Mouse (Mus musculus): ENCODE data around the gene Ctdsp1. TPM values are rescaled to one million over a fixed set of nuclear protein-coding genes. Genes with fewer than 3 reads are reported as not detected.
A peak's percentile ranks its signal among the peaks of the same experiment; 100 is the strongest.

The Ctdsp1 gene
- total RNA-seq, 1 experiment from 2014 or later, result 48.0 TPM

DNA sequence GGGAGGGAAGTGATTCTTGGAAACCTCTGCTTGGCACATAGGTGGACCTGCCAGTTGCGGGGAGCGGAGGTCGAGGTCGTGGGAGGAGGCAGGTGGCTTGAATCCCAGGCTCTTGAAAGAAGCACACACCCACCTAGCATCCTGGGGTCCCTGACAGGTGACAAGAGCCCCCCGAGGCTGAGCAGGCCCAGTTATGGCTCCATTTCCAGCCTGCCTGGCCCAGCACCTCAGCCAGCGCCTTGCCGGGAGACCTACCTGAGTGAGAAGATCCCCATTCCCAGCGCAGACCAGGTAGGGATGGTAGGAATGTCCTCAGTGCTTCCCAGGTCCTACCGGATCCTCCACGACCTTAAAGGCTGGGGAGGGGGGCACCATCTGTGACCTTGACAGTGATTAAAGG is 15.7 kb upstream of the Ctdsp1 start:
- no peak for ATAC-seq (replicated peaks; ENCODE audit: low read depth, poor library complexity, severe bottlenecking)

DNA sequence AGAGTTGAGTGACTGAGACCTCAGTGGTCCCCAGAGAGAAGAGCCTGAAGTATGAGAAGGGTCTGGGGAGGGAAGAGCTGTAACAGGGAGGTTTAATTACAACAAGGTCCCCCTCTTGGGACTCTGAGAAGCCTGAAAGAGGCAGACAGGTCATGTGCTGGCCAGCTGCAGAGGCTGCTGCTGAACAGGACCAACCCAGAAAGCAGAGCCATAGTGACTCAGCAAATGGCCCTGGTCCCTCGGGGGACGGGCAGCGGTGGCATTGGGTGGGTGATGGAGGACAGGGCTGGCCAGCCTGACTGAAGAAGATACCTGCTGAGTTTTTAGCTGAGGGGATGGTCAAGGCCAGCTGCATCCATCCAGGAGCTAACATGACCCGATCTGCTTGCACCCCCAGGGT is 14.9 kb upstream of the Ctdsp1 start:
- ATAC-seq (replicated peaks; ENCODE audit: low read depth, poor library complexity, severe bottlenecking), result no peak

DNA sequence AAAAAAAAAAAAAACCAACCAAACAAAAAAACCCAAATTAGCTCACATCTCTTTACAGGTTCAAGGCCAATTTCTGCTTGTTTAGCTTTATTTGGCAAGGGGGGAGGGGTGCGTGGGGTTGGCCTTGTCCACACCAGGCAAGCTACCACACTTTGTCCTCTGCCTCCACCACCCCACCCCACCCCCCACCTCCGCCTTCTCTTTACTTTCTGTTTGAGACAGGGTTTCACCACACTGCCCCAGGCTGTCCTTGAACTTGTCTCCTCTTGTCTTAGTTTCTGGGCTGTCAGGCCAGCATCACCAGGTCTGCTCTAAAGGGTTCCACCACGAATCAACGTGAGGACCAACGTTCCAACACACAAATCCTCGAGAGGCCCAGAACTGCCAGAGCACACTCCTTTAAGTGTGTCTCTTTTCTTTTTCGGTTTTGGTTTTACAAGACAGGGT is 12.2 kb upstream of the Ctdsp1 start:
- ATAC-seq (replicated peaks; ENCODE audit: low read depth, poor library complexity, severe bottlenecking), result no peak

DNA sequence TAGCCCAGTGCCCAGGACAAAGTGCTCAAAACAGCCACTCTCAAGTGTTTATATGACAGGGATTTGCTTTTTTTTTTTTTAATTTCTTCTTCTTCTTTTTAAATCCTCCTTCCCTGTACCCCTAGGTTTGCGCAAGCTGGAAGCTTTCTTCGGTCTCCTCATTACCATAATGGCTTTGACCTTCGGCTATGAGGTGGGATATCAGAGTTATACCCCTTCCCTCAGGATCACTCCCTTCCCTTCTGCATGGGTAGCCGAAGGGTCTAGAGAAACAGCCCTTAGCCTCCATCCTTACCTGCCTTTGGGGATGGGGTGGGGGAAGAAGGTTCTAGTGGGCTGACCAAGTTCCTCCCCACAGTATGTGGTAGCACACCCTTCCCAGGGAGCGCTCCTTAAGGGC is 10.8 kb upstream of the Ctdsp1 start:
- no peak for ATAC-seq (replicated peaks; ENCODE audit: low read depth, poor library complexity, severe bottlenecking)

DNA sequence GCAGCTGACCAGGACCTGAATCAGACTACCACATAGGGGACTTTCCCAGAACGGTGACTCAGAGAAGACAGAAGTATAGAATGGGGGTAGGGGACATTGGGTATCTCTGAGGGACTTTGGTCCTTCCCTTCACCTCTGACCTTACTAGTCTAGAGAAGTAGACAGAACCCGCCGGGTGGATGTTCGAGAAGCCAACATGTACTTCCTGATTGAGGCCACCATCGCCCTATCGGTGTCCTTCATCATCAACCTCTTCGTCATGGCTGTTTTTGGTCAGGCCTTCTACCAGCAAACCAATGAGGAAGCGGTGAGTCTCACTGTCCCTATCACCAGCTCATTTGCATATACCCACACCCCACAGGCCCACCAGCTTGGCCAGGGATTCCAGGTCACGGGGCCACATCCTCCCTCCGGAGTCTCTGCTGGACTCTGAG is 9.7 kb upstream of the Ctdsp1 start:
- ATAC-seq (replicated peaks; ENCODE audit: low read depth, poor library complexity, severe bottlenecking), result peak; percentile 27

DNA sequence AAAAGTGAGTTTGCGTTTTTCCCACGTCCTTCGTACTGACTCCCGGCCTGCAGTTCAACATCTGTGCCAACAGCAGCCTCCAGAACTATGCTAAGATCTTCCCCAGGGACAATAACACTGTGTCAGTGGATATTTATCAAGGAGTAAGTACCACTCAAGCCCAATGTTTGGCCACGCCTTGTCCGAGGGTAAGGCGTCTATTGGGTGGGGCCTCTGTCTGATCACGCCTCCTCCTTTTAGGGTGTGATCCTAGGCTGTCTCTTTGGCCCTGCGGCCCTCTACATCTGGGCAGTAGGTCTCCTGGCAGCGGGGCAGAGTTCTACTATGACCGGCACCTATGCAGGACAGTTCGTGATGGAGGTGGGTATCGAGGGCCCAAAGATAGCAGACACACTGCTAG is 7.9 kb upstream of the Ctdsp1 start:
- no peak for ATAC-seq (replicated peaks; ENCODE audit: low read depth, poor library complexity, severe bottlenecking)

DNA sequence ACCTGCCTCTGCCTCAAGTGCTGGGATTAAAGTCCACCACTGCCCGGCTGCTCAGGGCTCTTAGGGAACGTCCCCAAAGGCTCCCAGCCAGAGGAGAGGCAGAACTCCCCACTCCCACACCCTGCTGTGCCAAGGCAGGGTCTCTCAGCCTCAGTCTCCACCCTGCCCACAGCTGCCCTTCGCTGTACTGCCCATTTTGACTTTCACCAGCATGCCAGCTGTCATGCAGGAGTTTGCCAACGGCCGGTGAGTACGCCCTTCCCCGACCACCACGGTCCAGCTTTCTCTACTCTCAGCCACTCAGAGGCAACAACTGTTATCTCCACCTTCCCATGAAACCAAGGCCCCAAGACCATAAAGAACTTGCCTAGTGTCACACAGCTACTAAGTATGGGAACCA is 6.8 kb upstream of the Ctdsp1 start:
- no peak for ATAC-seq (replicated peaks; ENCODE audit: low read depth, poor library complexity, severe bottlenecking)

DNA sequence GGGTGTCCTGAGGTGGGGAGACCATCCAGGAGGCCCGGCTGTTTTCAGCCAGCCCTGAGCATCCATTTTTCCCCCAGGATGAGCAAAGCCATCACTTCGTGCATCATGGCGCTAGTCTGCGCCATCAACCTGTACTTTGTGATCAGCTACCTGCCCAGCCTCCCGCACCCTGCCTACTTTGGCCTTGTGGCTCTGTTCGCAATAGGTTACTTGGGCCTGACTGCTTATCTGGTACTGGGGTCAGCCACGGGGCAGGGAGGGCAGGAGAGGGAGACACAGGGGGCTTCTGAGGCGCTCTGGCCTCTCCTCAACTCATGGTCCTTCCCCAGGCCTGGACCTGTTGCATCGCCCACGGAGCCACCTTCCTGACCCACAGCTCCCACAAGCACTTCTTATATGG is 6.2 kb upstream of the Ctdsp1 start:
- no peak for ATAC-seq (replicated peaks; ENCODE audit: low read depth, poor library complexity, severe bottlenecking)

DNA sequence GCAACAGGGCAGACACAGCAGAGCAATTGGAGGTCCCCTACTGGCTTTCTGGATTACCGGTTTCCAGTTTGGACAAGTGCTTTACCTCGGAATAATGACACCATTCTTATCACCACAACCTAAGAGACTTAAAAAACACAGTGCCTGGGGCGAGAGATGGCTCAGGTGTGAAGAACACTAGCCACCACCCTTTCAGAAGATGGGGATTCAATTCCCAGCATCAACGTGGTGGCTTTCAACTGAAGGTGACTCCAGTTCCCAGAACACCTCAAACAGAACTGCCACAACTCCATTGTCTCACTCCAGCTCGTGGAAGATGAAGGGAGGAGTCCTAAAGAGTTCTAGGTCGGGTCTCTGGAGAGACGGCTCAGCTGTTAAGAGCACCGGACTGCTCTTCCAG is 5.8 kb upstream of the Ctdsp1 start:
- no peak for ATAC-seq (replicated peaks; ENCODE audit: low read depth, poor library complexity, severe bottlenecking)

DNA sequence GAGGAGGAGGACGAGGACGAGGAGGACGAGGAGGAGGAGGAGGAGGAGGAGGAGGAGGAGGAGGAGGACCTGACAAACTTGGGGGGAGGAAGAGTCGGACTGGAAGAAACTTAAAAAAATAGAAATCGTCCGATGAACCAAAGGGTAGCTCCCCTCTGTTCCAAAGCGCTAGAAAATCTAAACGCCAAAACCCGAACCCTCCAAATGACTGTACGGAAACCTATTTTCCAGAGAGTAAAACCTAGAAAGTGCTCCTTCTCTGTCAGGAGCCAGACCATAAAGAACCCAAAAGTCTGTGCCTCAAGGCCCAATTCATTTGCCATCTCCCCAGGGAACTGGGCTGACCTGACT is 5.0 kb upstream of the Ctdsp1 start:
- ATAC-seq (replicated peaks; ENCODE audit: low read depth, poor library complexity, severe bottlenecking), result no peak

DNA sequence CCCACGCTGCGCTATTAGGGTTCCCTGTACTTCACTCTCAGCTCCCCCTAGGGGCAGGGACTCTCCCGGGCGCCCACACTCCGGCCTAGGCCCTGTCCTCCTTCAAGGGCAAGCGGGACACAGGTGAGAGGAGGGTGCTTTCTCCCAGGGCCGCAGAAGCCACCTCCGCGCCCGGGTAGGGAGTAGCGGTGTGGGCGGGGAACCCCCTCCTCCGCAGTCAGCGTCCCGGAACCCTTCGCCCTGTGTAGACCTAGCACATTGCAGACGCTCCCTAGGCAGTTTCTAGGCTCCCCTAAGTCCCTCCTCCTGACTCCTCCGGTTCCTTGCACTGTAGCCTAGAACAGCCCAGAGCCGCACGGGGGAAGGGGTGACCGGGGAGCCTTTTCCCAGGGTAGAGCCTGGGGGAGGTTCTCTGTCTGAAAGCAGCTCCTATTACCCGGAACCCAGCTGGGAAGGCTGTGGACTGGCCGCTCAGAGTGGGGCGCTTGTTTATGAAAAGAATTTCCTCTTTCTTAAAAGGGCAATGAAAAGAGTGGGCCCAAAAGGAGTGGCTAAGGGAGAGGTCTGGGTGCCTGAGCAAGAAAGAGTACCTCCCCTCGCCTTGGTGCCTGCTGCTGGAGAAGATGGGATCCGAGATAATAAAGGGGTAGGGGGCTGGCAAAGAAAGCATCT is 4.5 kb upstream of the Ctdsp1 start:
- ATAC-seq (replicated peaks; ENCODE audit: low read depth, poor library complexity, severe bottlenecking), result peak; percentile 64

DNA sequence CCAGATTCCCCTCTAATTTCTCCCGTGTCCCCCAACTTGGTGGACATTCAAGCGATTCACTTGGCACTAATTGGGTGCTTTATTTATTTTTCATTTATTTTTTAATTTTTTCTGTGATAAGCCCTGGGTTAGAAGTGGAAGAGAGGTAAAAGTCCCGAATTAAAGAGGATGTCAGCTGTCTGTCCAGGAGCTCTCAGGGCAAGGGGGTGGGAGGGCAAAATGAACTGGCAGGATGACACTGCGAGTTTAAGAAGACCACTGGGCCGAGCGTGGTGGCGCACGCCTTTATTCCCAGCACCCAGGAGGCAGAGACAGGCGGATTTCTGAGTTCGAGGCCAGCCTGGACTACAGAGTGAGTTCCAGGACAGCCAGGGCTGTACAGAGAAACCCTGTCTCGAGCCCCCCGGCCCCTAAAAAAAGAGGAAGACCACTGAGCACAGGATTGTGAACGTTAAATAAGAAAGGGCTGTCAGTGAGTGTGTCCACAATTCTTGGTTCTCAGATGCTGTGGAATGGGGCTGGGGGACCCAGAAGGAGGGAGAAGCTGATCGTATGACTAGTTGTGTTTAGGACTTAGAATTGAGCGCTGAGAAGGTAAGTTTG is 3.8 kb upstream of the Ctdsp1 start:
- no peak for ATAC-seq (replicated peaks; ENCODE audit: low read depth, poor library complexity, severe bottlenecking)

DNA sequence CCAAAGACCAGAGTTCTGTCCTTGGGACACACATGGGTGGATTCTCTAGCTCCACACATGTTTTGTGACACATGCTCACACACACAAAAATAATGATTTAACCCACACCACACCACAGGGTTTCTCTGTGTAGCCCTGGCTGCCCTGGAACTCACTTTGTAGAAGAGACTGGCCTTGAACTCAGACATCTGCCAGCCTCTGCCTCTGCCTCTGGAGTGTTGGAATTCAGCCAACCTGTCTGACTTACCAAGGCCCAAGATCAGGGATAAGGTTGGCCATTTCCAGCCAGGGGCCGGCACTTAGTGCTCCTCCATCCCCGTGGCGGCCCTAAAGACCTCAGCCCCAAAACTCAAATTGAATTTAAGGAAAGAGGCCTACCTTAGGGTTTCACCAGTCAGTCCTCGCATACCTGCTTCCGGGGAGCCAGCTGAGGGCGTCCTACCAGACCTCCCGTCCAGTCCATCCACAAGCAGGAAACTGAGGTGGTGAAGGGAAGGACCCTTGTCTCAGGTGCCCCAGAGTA is 2.9 kb upstream of the Ctdsp1 start:
- ATAC-seq (replicated peaks; ENCODE audit: low read depth, poor library complexity, severe bottlenecking), result no peak

DNA sequence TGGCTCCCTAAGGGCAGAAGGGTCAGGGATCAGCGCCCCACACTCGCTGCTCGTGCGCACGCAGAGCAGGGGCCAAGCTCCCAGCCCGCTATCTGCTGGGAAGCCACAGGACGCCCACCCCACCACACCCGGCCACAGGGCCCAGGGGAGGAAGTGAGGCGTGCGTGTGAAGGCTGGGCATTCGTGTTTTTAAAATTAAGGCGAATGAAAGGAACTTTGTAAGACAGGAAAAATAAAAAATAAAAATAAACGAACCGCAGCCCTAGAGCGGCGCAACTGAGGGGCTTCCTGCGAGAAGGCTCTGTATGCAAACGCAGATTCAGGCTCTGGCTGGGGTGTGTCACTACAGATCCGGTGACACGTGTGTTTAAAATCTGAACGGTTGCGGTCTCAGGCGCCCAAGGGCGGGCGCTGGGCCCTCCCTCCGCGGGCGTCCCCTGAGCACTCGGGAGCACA is 1.4 kb upstream of the Ctdsp1 start:
- peak; percentile 40 for ATAC-seq (replicated peaks; ENCODE audit: low read depth, poor library complexity, severe bottlenecking)

DNA sequence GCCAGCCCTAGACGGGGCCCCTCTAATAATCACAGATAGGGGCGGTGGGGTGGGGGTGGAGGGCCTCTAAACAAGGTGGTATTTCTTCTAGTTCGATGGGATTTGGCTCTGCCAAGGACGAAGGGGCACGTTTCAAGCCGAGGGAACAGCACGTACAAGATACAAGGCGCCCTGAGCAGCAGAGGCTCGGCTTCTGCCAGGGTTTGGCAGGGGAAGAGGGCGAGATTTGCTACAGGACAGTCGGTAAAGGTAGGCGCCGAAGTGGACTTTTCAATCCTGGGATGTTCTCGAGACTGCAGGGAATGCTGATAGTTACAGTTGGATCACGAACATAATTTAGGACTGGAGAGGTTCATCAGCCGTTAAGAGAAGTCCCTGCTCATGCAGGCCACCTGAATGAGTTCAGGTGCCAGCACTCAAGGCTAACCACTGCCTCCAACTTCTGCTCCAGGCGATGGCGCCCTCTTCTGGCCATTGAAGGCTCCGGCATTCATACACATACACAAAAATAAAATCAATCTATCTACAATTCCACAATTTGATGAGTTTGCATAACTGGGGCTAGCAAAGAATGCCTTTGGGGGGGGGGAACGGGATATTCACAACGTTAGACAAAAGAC is 912 bp upstream of the Ctdsp1 start:
- ATAC-seq (replicated peaks; ENCODE audit: low read depth, poor library complexity, severe bottlenecking), result no peak

DNA sequence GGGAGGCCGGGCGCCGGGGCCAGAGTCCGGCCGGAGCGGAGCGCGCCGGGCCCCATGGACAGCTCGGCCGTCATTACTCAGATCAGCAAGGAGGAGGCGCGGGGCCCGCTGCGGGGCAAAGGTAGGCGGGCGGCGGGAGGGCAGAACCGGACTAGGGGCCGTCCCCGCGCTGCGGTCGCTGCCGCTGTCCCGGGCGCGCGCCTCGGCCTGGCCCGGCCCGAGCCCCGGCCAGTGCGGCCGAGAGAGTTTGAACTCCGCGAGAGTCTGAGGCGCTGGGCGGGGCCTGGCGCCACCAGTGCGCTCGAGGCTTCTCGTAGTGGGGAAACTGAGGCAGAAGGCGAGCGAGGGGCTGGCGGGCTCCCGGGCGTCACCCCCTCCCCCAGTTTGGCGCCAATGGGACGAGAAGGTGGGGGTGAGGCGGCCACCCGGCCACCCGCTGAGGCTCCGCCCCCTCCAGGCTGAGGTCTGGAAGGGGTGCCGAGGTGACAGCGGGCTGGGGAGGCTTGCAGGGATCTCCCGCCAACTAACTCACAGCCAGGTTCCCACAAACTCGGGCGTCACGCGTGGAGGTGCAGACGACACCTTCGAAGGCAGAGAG is 634 bp downstream of the Ctdsp1 start:
- ATAC-seq (replicated peaks; ENCODE audit: low read depth, poor library complexity, severe bottlenecking), result peak; percentile 30

DNA sequence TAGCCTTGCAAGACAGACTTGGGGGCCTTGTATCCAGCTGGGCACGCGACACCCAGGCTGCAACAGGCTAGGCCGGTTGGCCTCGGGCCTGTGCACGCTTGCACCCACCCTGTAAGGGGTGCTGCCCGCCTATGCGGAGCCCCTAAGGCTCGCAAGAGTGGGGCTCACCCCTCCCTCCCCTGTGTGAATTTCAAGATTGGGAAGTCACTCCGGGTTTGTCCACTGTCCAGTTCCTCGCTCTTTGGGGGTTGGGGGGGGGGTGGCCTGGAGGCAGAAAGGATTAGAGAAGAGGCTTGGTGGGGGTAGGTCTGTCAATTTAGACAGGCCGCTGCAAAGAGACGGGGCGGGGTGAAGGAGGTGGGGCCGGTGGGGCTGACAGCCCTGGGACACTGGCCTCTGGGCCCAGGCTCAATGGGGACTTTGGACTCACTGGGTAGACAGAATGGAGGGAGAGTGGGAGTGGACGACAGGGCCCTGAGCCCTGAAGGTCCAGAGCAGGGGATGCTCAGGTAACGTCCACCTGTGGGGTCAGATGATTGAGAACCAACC is 1.2 kb downstream of the Ctdsp1 start:
- ATAC-seq (replicated peaks; ENCODE audit: low read depth, poor library complexity, severe bottlenecking), result no peak

DNA sequence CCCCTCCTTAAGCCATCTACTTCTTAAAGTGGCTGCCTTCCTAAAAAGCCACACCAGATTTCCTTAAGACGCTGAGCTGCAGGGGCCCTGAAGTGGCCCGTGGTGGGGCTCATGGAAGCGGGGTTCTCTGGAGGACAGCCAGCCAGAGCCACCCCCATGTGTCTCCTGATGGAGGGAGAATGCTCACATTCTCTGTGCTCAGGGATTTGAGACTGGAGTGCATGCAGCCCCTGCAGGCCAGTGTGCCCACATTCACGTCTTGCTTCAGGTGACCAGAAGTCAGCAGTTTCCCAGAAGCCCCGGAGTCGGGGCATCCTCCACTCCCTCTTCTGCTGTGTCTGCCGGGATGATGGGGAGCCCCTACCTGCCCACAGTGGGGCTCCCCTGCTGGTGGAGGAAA is 1.7 kb downstream of the Ctdsp1 start:
- no peak for ATAC-seq (replicated peaks; ENCODE audit: low read depth, poor library complexity, severe bottlenecking)

DNA sequence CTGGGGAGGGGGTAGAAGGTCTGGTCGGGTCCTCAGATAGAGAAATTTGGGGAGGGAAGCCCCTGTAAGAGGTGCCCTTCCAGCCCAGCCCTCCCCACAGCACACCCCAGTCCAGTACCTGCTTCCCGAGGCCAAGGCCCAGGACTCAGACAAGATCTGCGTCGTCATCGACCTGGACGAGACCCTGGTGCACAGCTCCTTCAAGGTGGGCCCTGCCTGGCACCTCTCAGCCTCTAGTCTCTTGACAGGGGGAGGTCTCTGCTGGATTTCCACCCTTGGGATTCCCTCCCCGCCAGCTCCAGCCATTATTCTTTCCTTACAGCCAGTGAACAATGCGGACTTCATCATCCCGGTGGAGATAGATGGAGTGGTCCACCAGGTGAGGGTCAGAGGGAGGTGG is 2.4 kb downstream of the Ctdsp1 start:
- no peak for ATAC-seq (replicated peaks; ENCODE audit: low read depth, poor library complexity, severe bottlenecking)

DNA sequence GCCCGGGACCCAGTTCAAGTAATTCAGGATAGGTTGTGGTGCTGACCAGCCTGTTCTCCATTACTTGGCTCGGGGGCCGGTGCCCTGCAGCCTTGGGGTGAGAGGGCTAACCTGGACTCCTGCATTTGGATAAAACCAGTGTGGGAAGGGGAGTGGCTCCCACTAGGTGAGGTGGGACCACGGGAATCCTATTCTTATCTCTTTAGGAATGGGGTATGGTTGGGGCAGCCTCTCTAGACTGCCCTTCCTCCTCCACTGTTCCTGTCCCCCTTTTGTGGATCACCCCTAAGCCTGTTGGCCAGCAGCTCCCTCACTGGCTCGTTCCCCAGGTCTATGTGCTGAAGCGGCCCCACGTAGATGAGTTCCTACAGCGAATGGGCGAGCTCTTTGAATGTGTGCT is 3.0 kb downstream of the Ctdsp1 start:
- no peak for ATAC-seq (replicated peaks; ENCODE audit: low read depth, poor library complexity, severe bottlenecking)

DNA sequence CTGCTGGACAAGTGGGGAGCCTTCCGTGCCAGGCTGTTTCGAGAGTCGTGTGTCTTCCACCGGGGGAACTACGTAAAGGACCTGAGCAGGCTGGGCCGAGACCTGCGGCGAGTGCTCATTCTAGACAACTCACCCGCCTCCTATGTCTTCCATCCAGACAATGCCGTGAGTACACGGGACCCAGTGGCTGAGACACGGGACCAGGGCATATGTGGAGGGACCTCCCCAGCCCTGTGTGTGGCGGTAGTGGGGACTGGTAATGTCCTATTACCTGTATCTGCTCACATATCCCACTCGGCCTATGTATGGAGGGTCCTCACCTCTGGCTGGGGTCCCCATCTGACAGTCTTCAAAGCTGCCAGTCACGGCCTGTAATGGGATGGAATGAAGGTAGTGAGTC is 3.5 kb downstream of the Ctdsp1 start:
- ATAC-seq (replicated peaks; ENCODE audit: low read depth, poor library complexity, severe bottlenecking), result no peak

Measured in common myeloid progenitor, adult 5-6 weeks (primary cell).